Mouse (Mus musculus): Measurements from ENCODE around the gene Ttc39b. TPM values are rescaled to one million over a fixed set of nuclear protein-coding genes. Genes with fewer than 3 reads are reported as not detected.
"Not testable (repeated sequence)": the region's sequence is repeated elsewhere in the genome, so short reads cannot be mapped to it uniquely, and the experiment has no call there.

The Ttc39b gene
- polyA plus RNA-seq, 1 experiment from 2014 or later = 3.7 TPM

DNA sequence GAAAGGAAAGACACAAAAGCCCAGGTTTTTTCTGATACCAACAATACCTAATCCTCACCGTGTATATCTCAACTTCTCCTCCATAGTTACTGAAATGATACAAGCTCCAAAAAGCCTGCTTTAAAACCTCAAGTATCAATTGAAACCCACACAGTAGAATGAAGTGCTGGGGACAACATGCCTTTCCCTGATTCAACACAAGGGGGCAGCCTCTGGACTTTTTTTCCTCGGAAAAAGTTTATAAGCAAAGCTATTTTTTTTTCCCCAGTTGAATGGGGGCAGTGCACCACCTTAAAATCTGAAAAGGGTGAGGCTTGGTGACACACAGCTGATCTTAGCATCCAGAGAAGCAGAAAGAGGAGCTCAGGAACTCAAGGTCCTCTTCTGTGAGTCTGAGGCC, 62.1 kb downstream of the Ttc39b start:
- no peaks in the 10 kb centered on the region for H3K36me3 ChIP-seq
- WGBS = 6% methylated on average over 2 of the region's 2 CpGs
- H3K4me2 ChIP-seq (replicated peaks) = no peak overlapping the region
- no peak overlapping the region for H3K9ac ChIP-seq
- H3K9me3 ChIP-seq (replicated peaks) = no peaks in the 10 kb centered on the region
- no peak for ATAC-seq (ENCODE audit: low FRiP score)
- H3K27me3 ChIP-seq = no peaks in the 10 kb centered on the region
- no peaks in the 10 kb centered on the region; the same call in 1 of the 2 replicates for H3K4me1 ChIP-seq
- no peak overlapping the region for H3K4me3 ChIP-seq
- H3K27ac ChIP-seq = no peak overlapping the region

DNA sequence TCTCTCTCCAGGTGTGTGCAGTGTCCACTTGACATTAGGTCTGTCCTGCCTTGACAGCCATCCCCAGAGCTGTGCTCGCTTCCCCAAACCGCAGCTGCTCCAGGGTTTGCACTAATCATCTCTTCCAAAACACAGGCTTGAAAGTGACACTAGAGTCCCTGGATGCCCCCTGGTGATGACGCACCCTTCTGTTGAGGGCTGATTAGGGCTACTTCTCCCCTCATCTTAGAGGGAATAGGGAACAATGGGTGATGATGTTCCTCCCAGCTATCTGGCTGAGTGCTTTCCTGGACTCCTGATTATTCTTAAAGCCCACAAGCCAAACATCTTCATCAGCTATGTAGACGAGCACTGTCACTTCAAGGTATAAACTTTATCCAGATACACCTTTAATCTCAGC, 64.4 kb downstream of the Ttc39b start:
- no peak overlapping the region for H3K9ac ChIP-seq
- H3K4me2 ChIP-seq (replicated peaks) = no peak overlapping the region
- no peaks in the 10 kb centered on the region; the same call in 1 of the 2 replicates for H3K4me1 ChIP-seq
- WGBS = 81% methylated on average over 4 of the region's 4 CpGs
- no peaks in the 10 kb centered on the region for H3K27me3 ChIP-seq
- H3K9me3 ChIP-seq (replicated peaks) = no peaks in the 10 kb centered on the region
- H3K27ac ChIP-seq = no peak overlapping the region
- no peaks in the 10 kb centered on the region for H3K36me3 ChIP-seq
- ATAC-seq (ENCODE audit: low FRiP score) = no peak
- H3K4me3 ChIP-seq = no peak overlapping the region

DNA sequence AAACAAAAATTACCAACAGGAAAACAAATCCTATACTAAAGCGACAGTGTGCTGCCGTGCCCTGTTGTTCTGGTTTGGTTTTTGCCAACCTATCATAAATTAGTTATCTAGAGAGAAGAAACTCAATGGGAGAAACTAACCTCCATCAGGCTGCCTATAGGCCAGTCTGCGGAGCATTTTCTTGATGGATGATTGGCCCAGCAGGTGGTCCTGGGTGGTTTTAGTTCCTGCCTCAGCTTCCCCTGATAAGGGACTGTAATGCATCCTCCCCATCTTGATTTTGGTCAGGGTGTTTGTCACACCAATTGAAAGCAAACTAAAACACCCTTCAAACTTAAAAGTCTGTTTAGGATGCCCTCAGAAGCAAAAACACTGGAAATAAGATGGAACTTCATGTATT, 65.8 kb downstream of the Ttc39b start:
- no peak overlapping the region for H3K27ac ChIP-seq
- no peak overlapping the region for H3K4me3 ChIP-seq
- 84% methylated on average over 3 of the region's 3 CpGs for WGBS
- H3K4me2 ChIP-seq (replicated peaks) = no peak overlapping the region
- H3K9ac ChIP-seq = no peak overlapping the region
- no peaks in the 10 kb centered on the region; the same call in 1 of the 2 replicates for H3K4me1 ChIP-seq
- H3K9me3 ChIP-seq (replicated peaks) = no peaks in the 10 kb centered on the region
- no peaks in the 10 kb centered on the region for H3K27me3 ChIP-seq
- H3K36me3 ChIP-seq = no peaks in the 10 kb centered on the region
- ATAC-seq (ENCODE audit: low FRiP score) = no peak

DNA sequence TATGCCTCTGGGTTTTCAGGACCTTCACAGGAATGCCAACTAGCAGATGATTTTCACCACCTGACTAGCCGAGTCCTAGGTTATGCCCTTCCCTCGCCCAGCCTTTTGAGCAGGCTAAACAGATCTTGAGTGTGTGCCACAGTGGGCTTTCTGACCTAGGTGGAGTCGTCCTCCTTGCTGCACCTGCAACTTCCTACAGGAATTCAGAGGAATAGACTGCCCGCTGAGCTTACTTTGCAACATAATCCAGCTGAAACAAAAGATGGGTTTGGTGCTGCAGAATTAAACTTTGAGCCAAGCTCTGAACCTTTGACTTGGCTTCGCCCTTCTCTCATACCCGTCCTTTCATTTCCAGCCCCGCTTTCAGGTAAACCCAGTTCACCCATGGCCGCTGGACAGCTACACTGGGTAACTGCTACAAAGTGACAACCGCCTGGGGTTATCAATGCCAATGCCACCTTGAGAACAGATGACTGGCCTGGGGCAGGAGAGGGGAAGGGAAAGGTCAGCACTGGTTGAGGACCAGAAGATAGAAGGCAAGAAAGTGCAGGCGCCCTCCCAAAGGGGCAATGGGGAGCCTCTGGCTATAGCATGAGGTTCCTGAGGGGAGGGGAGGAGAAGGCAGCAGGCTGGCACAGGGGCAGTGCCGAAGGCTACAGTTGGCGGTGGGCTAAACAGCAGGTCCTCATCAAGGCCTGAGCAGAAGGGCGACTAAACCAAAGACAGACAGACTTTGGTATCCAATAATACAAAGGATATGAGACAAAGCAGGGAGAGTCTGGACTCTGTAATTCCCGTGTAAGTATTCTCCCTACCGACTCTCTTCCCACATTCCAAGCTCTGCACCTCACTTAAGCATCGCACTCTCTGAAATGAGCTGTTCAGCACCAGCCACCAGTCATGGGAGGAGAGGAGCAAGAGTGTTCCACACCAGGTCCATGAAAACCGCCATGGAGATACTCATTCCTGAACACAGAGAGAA, 66.5 kb downstream of the Ttc39b start:
- no peak overlapping the region for H3K9ac ChIP-seq
- no peaks in the 10 kb centered on the region; the same call in 1 of the 2 replicates for H3K4me1 ChIP-seq
- 51% methylated on average over 17 of the region's 17 CpGs for WGBS
- H3K4me2 ChIP-seq (replicated peaks) = no peak overlapping the region
- ATAC-seq (ENCODE audit: low FRiP score) = no peak
- H3K27me3 ChIP-seq = no peaks in the 10 kb centered on the region
- no peaks in the 10 kb centered on the region for H3K9me3 ChIP-seq (replicated peaks)
- no peak overlapping the region for H3K27ac ChIP-seq
- no peaks in the 10 kb centered on the region for H3K36me3 ChIP-seq
- H3K4me3 ChIP-seq = no peak overlapping the region

DNA sequence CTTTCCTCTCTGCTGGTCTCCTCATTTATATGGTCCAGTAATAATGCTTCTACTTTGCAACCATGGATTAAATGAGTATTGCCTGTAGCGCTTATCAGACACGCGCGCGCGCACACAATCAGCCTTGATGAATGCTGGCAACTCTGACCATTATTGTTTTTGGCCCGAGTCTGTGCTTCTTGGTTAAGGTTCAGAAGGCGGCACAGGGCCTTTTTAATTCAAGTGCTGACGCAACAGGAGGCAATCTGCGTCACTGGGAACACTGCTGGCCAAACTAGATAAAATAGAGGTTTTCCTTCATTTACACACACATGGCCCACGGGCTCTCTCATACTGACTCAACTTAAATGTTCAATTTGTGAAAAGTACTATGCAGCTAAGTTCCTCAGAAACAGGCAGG, 67.3 kb downstream of the Ttc39b start:
- no peak overlapping the region for H3K9ac ChIP-seq
- H3K4me1 ChIP-seq = no peaks in the 10 kb centered on the region; the same call in 1 of the 2 replicates
- no peaks in the 10 kb centered on the region for H3K9me3 ChIP-seq (replicated peaks)
- WGBS = 83% methylated on average over 11 of the region's 11 CpGs
- H3K4me2 ChIP-seq (replicated peaks) = no peak overlapping the region
- H3K4me3 ChIP-seq = no peak overlapping the region
- H3K36me3 ChIP-seq = no peaks in the 10 kb centered on the region
- ATAC-seq (ENCODE audit: low FRiP score) = no peak
- no peaks in the 10 kb centered on the region for H3K27me3 ChIP-seq
- no peak overlapping the region for H3K27ac ChIP-seq

DNA sequence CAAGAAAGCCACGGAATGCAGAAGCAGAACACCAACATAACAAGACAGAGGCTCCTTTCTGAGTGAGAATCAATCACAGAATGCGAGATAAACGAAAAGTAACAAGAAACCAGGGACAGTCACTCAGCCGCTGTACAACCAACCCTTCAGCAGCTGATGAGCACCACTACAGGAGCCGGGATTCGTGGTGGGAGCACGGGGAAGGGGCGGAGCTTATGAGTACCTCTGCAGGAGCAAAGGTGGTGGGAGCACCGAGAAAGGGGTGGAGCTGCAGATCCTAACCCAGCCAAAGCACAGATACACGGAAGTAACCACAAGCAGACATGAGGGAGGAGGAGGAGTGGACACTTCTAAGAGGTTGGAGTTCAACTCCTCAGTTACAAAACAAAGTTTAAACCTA, 69.1 kb downstream of the Ttc39b start:
- Histone ChIP-seq H3K4me2 (replicated peaks) (no peak overlapping the region), H3K27ac (no peak overlapping the region), H3K36me3 (no peaks in the 10 kb centered on the region), H3K4me1 (no peaks in the 10 kb centered on the region; the same call in 1 of the 2 replicates), H3K9me3 (replicated peaks) (no peaks in the 10 kb centered on the region), H3K27me3 (no peaks in the 10 kb centered on the region), H3K9ac (no peak overlapping the region), H3K4me3 (no peak overlapping the region)
- ATAC-seq (ENCODE audit: low FRiP score) = no peak
- WGBS = 87% methylated on average over 10 of the region's 10 CpGs

DNA sequence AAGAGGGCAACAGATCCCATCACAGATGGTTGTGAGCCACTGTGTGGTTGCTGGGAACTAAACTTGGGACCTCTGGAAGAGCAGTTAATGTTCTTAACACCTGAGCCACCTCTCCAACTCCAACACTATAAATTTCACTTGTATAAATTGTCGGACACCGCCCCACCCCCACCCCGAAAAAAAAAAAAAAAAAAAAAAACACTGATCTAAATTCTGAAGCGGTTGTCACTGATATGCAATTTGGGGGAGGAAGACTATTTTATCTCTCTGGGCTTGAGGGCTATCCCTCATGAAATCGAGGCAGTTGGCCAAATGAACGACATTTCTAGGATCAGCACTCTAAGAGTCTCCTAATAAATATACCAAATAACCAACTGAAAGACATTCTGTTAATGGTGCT, 70.4 kb downstream of the Ttc39b start:
- Histone ChIP-seq H3K27ac (no peak overlapping the region), H3K4me1 (no peaks in the 10 kb centered on the region; the same call in 1 of the 2 replicates), H3K9ac (no peak overlapping the region), H3K27me3 (no peaks in the 10 kb centered on the region), H3K4me2 (replicated peaks) (no peak overlapping the region), H3K9me3 (replicated peaks) (no peaks in the 10 kb centered on the region), H3K36me3 (no peaks in the 10 kb centered on the region), H3K4me3 (no peak overlapping the region)
- 94% methylated on average over 6 of the region's 6 CpGs for WGBS
- no peak for ATAC-seq (ENCODE audit: low FRiP score)

DNA sequence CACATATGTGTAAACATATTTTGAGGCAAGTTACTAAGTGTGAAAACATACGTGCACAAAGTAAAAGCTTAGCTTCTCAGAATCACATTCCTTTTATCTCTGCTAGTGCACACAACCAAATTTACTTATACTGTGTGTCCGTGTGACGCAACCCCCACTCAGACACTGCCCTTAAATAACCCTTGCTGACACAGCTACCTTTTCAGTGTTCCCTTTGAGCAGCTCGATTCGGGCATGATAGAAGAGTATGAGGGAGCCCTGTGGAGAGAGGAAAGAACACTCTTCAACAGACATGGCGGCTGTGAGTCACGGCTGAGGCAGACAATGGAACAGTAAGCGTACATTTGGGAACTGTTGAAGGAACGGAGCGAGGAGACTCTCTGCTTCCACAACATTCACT, 80.3 kb downstream of the Ttc39b start:
- H3K4me2 ChIP-seq (replicated peaks) = no peak overlapping the region
- no peak overlapping the region for H3K9ac ChIP-seq
- no peaks in the 10 kb centered on the region for H3K4me1 ChIP-seq
- no peak for ATAC-seq (ENCODE audit: low FRiP score)
- 0 out of 2 replicates have a peak, but pooled peaks cover 8% of the 10 kb centered on the region for H3K36me3 ChIP-seq
- H3K27ac ChIP-seq = no peak overlapping the region
- H3K27me3 ChIP-seq = no peaks in the 10 kb centered on the region
- 82% methylated on average over 10 of the region's 10 CpGs for WGBS
- H3K4me3 ChIP-seq = no peak overlapping the region
- no peaks in the 10 kb centered on the region for H3K9me3 ChIP-seq (replicated peaks)

DNA sequence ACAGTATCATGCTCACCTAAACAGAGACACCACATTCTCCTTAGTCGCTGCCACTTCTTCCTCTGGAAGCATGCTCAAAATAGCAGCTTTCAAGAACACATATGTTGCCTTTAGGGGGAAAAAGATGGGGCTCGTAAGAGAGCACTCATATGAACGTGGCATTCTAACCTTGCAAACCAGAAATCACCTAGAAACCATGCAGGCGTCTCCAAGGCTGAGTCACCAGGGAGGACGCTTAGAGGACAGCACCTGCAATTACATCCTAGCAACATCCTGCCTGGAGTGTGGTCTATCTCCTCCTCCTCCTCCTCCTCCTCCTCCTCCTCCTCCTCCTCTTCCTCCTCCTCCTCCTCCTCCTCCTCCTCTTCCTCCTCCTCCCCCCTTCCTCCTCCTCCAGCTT, 82.4 kb downstream of the Ttc39b start:
- Histone ChIP-seq H3K36me3 (peaks cover 13% of the 10 kb centered on the region), H3K9ac (no peak overlapping the region), H3K4me1 (no peaks in the 10 kb centered on the region), H3K4me2 (replicated peaks) (no peak overlapping the region), H3K9me3 (replicated peaks) (no peaks in the 10 kb centered on the region), H3K27ac (no peak overlapping the region), H3K4me3 (no peak overlapping the region), H3K27me3 (no peaks in the 10 kb centered on the region)
- WGBS = 68% methylated on average over 5 of the region's 5 CpGs
- no peak for ATAC-seq (ENCODE audit: low FRiP score)

DNA sequence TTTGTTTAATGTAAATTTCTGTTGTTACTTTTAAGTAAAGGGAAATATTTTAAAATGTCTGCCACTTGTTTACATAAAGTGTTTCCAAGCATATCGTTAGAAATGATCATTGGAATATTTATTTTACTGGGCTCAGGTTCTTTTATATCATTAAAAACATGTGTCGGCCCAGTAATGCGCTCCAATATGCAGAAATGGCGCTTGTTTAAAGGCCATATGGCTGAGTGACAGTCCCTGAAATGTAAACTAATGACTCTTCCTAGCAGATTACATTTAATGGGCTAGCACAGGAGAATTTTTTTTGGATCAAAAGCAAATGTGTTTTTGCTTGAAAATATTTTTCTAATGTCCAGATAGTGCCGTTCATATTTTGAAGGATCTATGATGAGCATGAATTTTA, 86.4 kb downstream of the Ttc39b start:
- Histone ChIP-seq H3K9ac (no peak overlapping the region), H3K9me3 (replicated peaks) (no peaks in the 10 kb centered on the region), H3K27me3 (no peaks in the 10 kb centered on the region), H3K4me1 (peaks cover 5% of the 10 kb centered on the region), H3K4me2 (replicated peaks) (no peak overlapping the region), H3K27ac (no peak overlapping the region), H3K4me3 (no peak overlapping the region), H3K36me3 (peaks cover 7% of the 10 kb centered on the region)
- WGBS = 79% methylated on average over 5 of the region's 5 CpGs
- no peak for ATAC-seq (ENCODE audit: low FRiP score)

DNA sequence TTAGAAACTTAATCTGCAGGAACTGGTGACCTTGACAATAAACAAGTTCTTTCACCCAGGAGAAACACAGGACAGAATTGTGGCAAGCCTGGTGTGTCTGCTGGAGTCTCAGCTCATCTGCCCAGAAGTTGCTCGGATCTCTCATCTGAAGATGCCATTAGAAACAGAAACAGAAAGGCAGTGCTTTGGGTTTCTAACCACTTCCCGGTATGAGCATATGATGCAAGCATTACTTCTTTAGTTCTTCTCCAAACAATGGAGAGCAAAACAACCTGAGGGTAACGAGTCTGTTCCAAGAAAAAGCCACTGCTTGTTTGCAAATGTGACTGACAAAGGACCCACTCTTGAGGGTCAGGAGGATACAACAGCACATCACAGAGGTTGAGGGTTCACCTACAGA, 88.8 kb downstream of the Ttc39b start:
- not testable (repeated sequence) for H3K9me3 ChIP-seq (replicated peaks); H3K27me3 ChIP-seq; H3K36me3 ChIP-seq; ATAC-seq (ENCODE audit: low FRiP score); H3K4me1 ChIP-seq; H3K9ac ChIP-seq; H3K4me2 ChIP-seq (replicated peaks); H3K4me3 ChIP-seq; H3K27ac ChIP-seq
- WGBS = 70% methylated on average over 2 of the region's 3 CpGs

DNA sequence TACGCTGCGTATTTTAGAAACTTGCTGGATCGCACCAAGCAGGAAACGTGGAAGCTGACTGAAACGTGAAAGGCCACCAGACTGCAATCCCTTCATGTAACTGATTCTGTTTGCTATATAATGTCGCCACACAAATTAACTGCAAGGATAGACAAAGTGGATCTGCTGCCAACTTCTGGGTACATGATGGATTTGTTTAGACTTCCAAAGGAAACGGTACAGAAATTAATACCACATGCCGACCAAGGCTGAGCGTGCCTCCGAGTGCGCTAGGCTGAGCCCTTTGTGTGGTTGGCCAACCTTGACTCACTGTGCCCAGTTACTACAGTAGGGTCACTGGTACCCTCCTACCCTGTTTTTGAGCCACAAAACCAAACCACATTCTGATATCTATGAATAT, 89.3 kb downstream of the Ttc39b start:
- ATAC-seq (ENCODE audit: low FRiP score) = no peak
- no peak overlapping the region for H3K27ac ChIP-seq
- no peaks in the 10 kb centered on the region for H3K27me3 ChIP-seq
- peaks cover 5% of the 10 kb centered on the region for H3K4me1 ChIP-seq
- H3K4me2 ChIP-seq (replicated peaks) = no peak overlapping the region
- H3K4me3 ChIP-seq = no peak overlapping the region
- no peaks in the 10 kb centered on the region for H3K9me3 ChIP-seq (replicated peaks)
- H3K36me3 ChIP-seq = peaks cover 7% of the 10 kb centered on the region
- no peak overlapping the region for H3K9ac ChIP-seq
- 83% methylated on average over 11 of the region's 11 CpGs for WGBS

DNA sequence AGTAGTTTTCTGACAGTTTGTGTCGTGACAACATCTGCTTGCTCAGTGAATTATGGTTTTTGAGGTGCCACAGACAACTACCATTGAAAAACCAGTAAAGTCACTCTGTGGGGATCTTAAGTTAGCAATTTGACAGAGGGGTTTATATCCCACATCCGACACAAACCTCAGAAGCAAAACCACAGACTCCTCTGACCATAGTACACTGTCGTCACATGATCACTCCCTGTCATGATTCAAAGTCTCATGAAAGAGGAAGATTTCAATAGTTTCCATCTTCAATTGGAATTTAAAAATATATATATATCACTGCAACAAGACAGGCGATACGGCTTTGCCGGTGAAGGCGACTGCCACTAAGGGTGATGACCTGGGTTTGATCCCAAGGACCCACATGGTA, 89.9 kb downstream of the Ttc39b start:
- Histone ChIP-seq H3K9me3 (replicated peaks) (no peaks in the 10 kb centered on the region), H3K4me1 (peaks cover 5% of the 10 kb centered on the region), H3K4me3 (no peak overlapping the region), H3K27me3 (no peaks in the 10 kb centered on the region), H3K27ac (no peak overlapping the region), H3K4me2 (replicated peaks) (no peak overlapping the region), H3K9ac (no peak overlapping the region), H3K36me3 (peaks cover 7% of the 10 kb centered on the region)
- WGBS = 90% methylated on average over 7 of the region's 7 CpGs
- ATAC-seq (ENCODE audit: low FRiP score) = no peak
